ENCODE assay signal across 11 mouse cellular contexts in the genomic region with DNA sequence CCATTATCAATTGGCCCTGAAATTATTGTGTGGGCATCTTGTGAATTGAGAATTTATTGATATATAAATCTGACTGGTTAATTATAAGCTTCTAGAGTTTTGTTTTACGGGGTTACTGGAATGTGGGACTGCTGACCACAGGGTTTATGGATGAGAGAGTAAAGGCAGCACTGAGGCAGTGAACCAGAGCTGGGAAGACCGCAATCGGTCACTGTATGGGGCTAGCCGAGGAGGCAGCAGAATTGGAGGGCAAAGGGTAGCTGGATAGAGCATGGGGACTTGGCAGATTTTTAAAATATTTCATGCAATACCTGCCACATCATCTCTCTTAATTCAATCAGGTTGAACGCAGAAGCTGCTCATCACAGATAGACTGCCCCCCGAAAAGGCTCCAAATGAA.
"Had no signal": no experiment of that assay in that cellular context is flagged by ENCODE, and none has a peak within 500 bp of the region (broad histone marks: within the 10 kb centered on the region; RNA-seq: fewer than 3 reads in every experiment).

No protein-coding gene starts in this region.

- H3K4me1 ChIP-seq: midbrain, embryonic 12.5 days had no signal

- DNase-seq: lung, adult 18-20 months; retina, postnatal 1 day; right cerebral cortex, postnatal 4 days; spleen, adult 18-20 months; thymus, postnatal 36 days had no signal

- H3K36me3 ChIP-seq: midbrain, embryonic 12.5 days; neural tube, embryonic 13.5 days had no signal

- H3K4me2 ChIP-seq: midbrain, embryonic 12.5 days; neural tube, embryonic 13.5 days had no signal

- ATAC-seq: intestine, embryonic 16.5 days; midbrain, embryonic 16.5 days had no signal

- H3K9ac ChIP-seq: liver, embryonic 14.5 days; midbrain, embryonic 12.5 days; neural tube, embryonic 13.5 days had no signal

- H3K9me3 ChIP-seq: midbrain, embryonic 12.5 days; neural tube, embryonic 13.5 days had no signal

- H3K27ac ChIP-seq: left cerebral cortex, adult 2 months; liver, embryonic 14.5 days; midbrain, embryonic 12.5 days; neural tube, embryonic 13.5 days had no signal

- H3K4me3 ChIP-seq: left cerebral cortex, adult 2 months; midbrain, embryonic 12.5 days; neural tube, embryonic 13.5 days had no signal

- H3K27me3 ChIP-seq: midbrain, embryonic 12.5 days; neural tube, embryonic 13.5 days had no signal
